Mouse (Mus musculus) C2C12 (cell line): Measurements from ENCODE around the gene Tgfb1. TPM values are rescaled to one million over a fixed set of nuclear protein-coding genes. Genes with fewer than 3 reads are reported as not detected.

Source experiments
- H3K27me3 ChIP-seq: one replicate; pipeline ENCODE4 v1.6.1; 2011; ENCODE audit not compliant: control insufficient read depth, insufficient read depth, insufficient read length
- H3K36me3 ChIP-seq: one replicate; pipeline ENCODE4 v1.6.1; 2011; ENCODE audit not compliant: control insufficient read depth, insufficient read depth
- H3K4me3 ChIP-seq: one replicate; pipeline ENCODE4 v1.5.1; 2011; ENCODE audit warnings: mild to moderate bottlenecking, control low read depth; ENCODE audit not compliant: poor library complexity, insufficient read depth, severe bottlenecking
- H3K79me2 ChIP-seq: one replicate; pipeline ENCODE4 v1.6.1; 2011; ENCODE audit not compliant: control insufficient read depth, insufficient read depth
- H3K79me3 ChIP-seq: one replicate; pipeline ENCODE4 v1.6.1; 2011; ENCODE audit warnings: low read depth, control low read depth
- H3ac ChIP-seq: one replicate; pipeline ENCODE3; 2011; ENCODE audit warnings: low read depth; ENCODE audit not compliant: control insufficient read depth, insufficient read length
- CEBPB ChIP-seq: IDR thresholded peaks from one replicate; pipeline ENCODE4 v1.6.1; 2011; ENCODE audit warnings: low read depth, mild to moderate bottlenecking, control low read depth, moderate library complexity
- CTCF ChIP-seq: IDR thresholded peaks from one replicate; pipeline ENCODE4 v1.5.1; 2011; ENCODE audit not compliant: control insufficient read depth, insufficient read depth, insufficient read length
- FOSL1 ChIP-seq: IDR thresholded peaks from one replicate; pipeline ENCODE4 v1.8.0; 2011; ENCODE audit warnings: mild to moderate bottlenecking, low read length; ENCODE audit not compliant: poor library complexity, insufficient read depth, severe bottlenecking
- MAX ChIP-seq: IDR thresholded peaks from one replicate; pipeline ENCODE4 v1.6.1; 2011; ENCODE audit warnings: mild to moderate bottlenecking, control low read depth
- MYOD1 ChIP-seq: IDR thresholded peaks from one replicate; pipeline ENCODE4 v1.6.1; 2011; ENCODE audit warnings: low read depth; ENCODE audit not compliant: control insufficient read depth, insufficient read length
- MYOG ChIP-seq: IDR thresholded peaks from one replicate; pipeline ENCODE4 v1.6.1; 2011; ENCODE audit not compliant: control insufficient read depth, insufficient read length; ENCODE audit errors: extremely low read depth
- USF1 ChIP-seq: IDR thresholded peaks from one replicate; pipeline ENCODE4 v1.6.1; 2011; ENCODE audit warnings: low read depth, mild to moderate bottlenecking, control low read depth, moderate library complexity
- polyA plus RNA-seq: library from polyadenylated mRNA; unstranded; fragments of >200 nt; fragmentation: generic; extraction: Trizol; gene quantifications from one replicate; pipeline ENCODE4 v1.2.1, GENCODE M21; 2012; ENCODE audit warnings: missing spikeins

Tgfb1 gene
- polyA plus RNA-seq, 1 experiment: 108 TPM

GRCm38 (mm10) chr7:25711731-25712197, 25.0 kb downstream of the Tgfb1 start:
- no peak for TF ChIP-seq CTCF
- TF ChIP-seq MYOD1: no peak
- no peak for TF ChIP-seq USF1
- TF ChIP-seq MYOG: no peak
- TF ChIP-seq FOSL1: no peak
- no peak for TF ChIP-seq CEBPB
- peak; percentile 37 for TF ChIP-seq MAX
- Histone ChIP-seq H3K79me3 (peaks cover 2% of the 10 kb centered on the region), H3ac (peak overlapping the region; percentile 25), H3K36me3 (peaks cover 36% of the 10 kb centered on the region), H3K4me3 (no peak overlapping the region), H3K27me3 (no peaks in the 10 kb centered on the region), H3K79me2 (peaks cover 11% of the 10 kb centered on the region)

GRCm38 (mm10) chr7:25712801-25713200, 26.0 kb downstream of the Tgfb1 start:
- no peaks in the 10 kb centered on the region for H3K27me3 ChIP-seq
- peaks cover 10% of the 10 kb centered on the region for H3K79me3 ChIP-seq
- peaks cover 21% of the 10 kb centered on the region for H3K79me2 ChIP-seq
- no peak overlapping the region for H3ac ChIP-seq
- peaks cover 36% of the 10 kb centered on the region for H3K36me3 ChIP-seq
- no peak for TF ChIP-seq MYOD1
- no peak for TF ChIP-seq CTCF
- no peak for TF ChIP-seq MAX
- TF ChIP-seq USF1: no peak
- no peak for TF ChIP-seq CEBPB
- no peak for TF ChIP-seq MYOG
- TF ChIP-seq FOSL1: no peak
- no peak overlapping the region for H3K4me3 ChIP-seq

- Histone ChIP-seq H3ac (no peak overlapping the region), H3K4me3 (no peak overlapping the region), H3K36me3 (peaks cover 39% of the 10 kb centered on the region), H3K79me3 (peaks cover 17% of the 10 kb centered on the region), H3K79me2 (peaks cover 30% of the 10 kb centered on the region), H3K27me3 (no peaks in the 10 kb centered on the region)
- TF ChIP-seq CTCF: no peak
Measured at GRCm38 (mm10) chr7:25714581-25714980, 27.8 kb downstream of the Tgfb1 start.

GRCm38 (mm10) chr7:25715731-25716271, 29.0 kb downstream of the Tgfb1 start:
- no peak overlapping the region for H3ac ChIP-seq
- H3K27me3 ChIP-seq: no peaks in the 10 kb centered on the region
- TF ChIP-seq CEBPB (no peak), MYOG (no peak), FOSL1 (no peak), CTCF (no peak), MAX (no peak), MYOD1 (no peak), USF1 (no peak)
- H3K79me3 ChIP-seq: peaks cover 17% of the 10 kb centered on the region
- H3K4me3 ChIP-seq: no peak overlapping the region
- H3K79me2 ChIP-seq: peaks cover 30% of the 10 kb centered on the region
- H3K36me3 ChIP-seq: peaks cover 43% of the 10 kb centered on the region

- H3ac ChIP-seq: no peak overlapping the region
- H3K79me2 ChIP-seq: peaks cover 30% of the 10 kb centered on the region
- no peak overlapping the region for H3K4me3 ChIP-seq
- H3K36me3 ChIP-seq: peaks cover 45% of the 10 kb centered on the region
- H3K79me3 ChIP-seq: peaks cover 17% of the 10 kb centered on the region
- H3K27me3 ChIP-seq: no peaks in the 10 kb centered on the region
- TF ChIP-seq MYOG (no peak), MAX (no peak), CTCF (no peak), CEBPB (no peak), FOSL1 (no peak), USF1 (no peak), MYOD1 (no peak)
Measured at GRCm38 (mm10) chr7:25717478-25717877, 30.7 kb downstream of the Tgfb1 start.

- H3K4me3 ChIP-seq: peak within 1 kb of the TSS; percentile 65
- H3K36me3 ChIP-seq: peaks cover 45% of the 10 kb centered on the region
- H3ac ChIP-seq: peak within 1 kb of the TSS; percentile 84
- peaks cover 17% of the 10 kb centered on the region for H3K79me3 ChIP-seq
- TF ChIP-seq MAX (peak; percentile 42), CEBPB (peak; percentile 92), CTCF (no peak)
- no peaks in the 10 kb centered on the region for H3K27me3 ChIP-seq
- H3K79me2 ChIP-seq: peaks cover 30% of the 10 kb centered on the region
Measured at GRCm38 (mm10) chr7:25718788-25719417, 32.1 kb downstream of the Tgfb1 start, which contains the start of gene Ccdc97. Gene Ccdc97 (minus strand): TSS chr7:25719088.
